8 mouse cellular contexts compared by ENCODE assay signal in genomic region chr12:108793453-108793941, GRCm38 (mm10). TPM values are rescaled to one million over a fixed set of nuclear protein-coding genes. Genes with fewer than 3 reads are reported as not detected.
DNase-seq lines count a peak whose midpoint lies in the region; ATAC-seq and TF ChIP-seq lines count a peak whose summit lies in the region.

No protein-coding gene starts in this region.

- TF ChIP-seq EP300 in lung, postnatal 0 days (IDR thresholded peaks at IDR 0.05): no peak

- no peak for TF ChIP-seq CTCF in layer of hippocampus, adult 2 months (conservative IDR thresholded peaks at IDR 0.05)
- TF ChIP-seq CTCF in lung, postnatal 0 days (IDR thresholded peaks at IDR 0.05): no peak

- under 1% methylated on average over 51 of the region's 71 CpGs for WGBS in heart, embryonic 13.5 days
- under 1% methylated on average over 53 of the region's 71 CpGs for WGBS in lung, postnatal 0 days

- peak overlapping the region; percentile 95 for H3K9ac ChIP-seq in heart, embryonic 13.5 days
- H3K9ac ChIP-seq in lung, postnatal 0 days (replicated peaks; ENCODE audit: low read depth): peak overlapping the region; percentile 91

- H3K4me3 ChIP-seq in heart, embryonic 13.5 days: peak overlapping the region; percentile 96
- peak overlapping the region; percentile 60 for H3K4me3 ChIP-seq in layer of hippocampus, adult 2 months
- H3K4me3 ChIP-seq in lung, postnatal 0 days (ENCODE audit: low read depth, low read length): peak overlapping the region; percentile 100

- no peaks in the 10 kb centered on the region for H3K27me3 ChIP-seq in heart, embryonic 13.5 days (replicated peaks)
- no peaks in the 10 kb centered on the region for H3K27me3 ChIP-seq in lung, postnatal 0 days (replicated peaks; ENCODE audit: insufficient read depth, low read length)

- 0 out of 2 replicates have a peak, but pooled peaks cover 7% of the 10 kb centered on the region for H3K36me3 ChIP-seq in heart, embryonic 13.5 days
- H3K36me3 ChIP-seq in lung, postnatal 0 days (ENCODE audit: insufficient read depth, low read length): no peaks in the 10 kb centered on the region

- peak overlapping the region; percentile 99 for H3K27ac ChIP-seq in heart, embryonic 13.5 days (replicated peaks)
- H3K27ac ChIP-seq in layer of hippocampus, adult 2 months: peak overlapping the region; percentile 97
- H3K27ac ChIP-seq in lung, postnatal 0 days (ENCODE audit: low read length): peak overlapping the region; percentile 99

- peaks cover 36% of the 10 kb centered on the region for H3K4me1 ChIP-seq in heart, embryonic 13.5 days
- no peaks in the 10 kb centered on the region; the same call in 1 of the 2 replicates for H3K4me1 ChIP-seq in lung, postnatal 0 days (ENCODE audit: insufficient read depth, low read depth, low read length)

- ATAC-seq in heart, embryonic 13.5 days (ENCODE audit: extremely low read depth, insufficient number of reproducible peaks, low FRiP score, low TSS enrichment): no peak
- ATAC-seq in lung, postnatal 0 days: no peak

- H3K4me2 ChIP-seq in heart, embryonic 13.5 days: peak overlapping the region; percentile 89
- H3K4me2 ChIP-seq in lung, postnatal 0 days (replicated peaks; ENCODE audit: low read depth, low read length): peak overlapping the region; percentile 70

- DNase-seq in left cerebral cortex, adult 18-20 months (ENCODE audit: low spot score in 2 of 2): peak; percentile 15 to 19
- no peak for DNase-seq in left cerebral cortex, adult 11 months (ENCODE audit: low spot score)
- peak; percentile 23 to 40 for DNase-seq in cerebellum, postnatal 4 days (ENCODE audit: low spot score in 2 of 2)
- peak in 1 of 2 experiments; percentile 25 for DNase-seq in layer of hippocampus, adult 2 months (ENCODE audit: low spot score in 2 of 2)
- DNase-seq in lung, postnatal 0 days (ENCODE audit: low spot score): peak; percentile 21
- peak; percentile 47 for DNase-seq in right cerebral cortex, postnatal 4 days
- peak; percentile 38 for DNase-seq in yolk sac, embryonic 10.5 days (ENCODE audit: low spot score)

- H3K9me3 ChIP-seq in heart, embryonic 13.5 days: no peaks in the 10 kb centered on the region
- no peaks in the 10 kb centered on the region for H3K9me3 ChIP-seq in lung, postnatal 0 days (ENCODE audit: low read length)

RNA-seq across cellular contexts. Expression of gene Yy1, which starts 0.7 kb away (rescaled TPM):
- 10 to 100 TPM; 47.6 to 48.6 TPM for total RNA-seq in left cerebral cortex, adult 18-20 months (2021)
- 9.8 and 11.7 TPM in 2 replicates for polyA plus RNA-seq in heart, embryonic 13.5 days (2015; fragmentation: Nextera tagmentation; extraction: Ambion mirVana)
- total RNA-seq in layer of hippocampus, adult 2 months (2021): 10 to 100 TPM; 45.0 to 53.7 TPM
- 13.7 and 16.2 TPM in 2 replicates for polyA plus RNA-seq in lung, postnatal 0 days (2015; fragmentation: Nextera tagmentation; extraction: Ambion mirVana)

RNA-seq across cellular contexts. Expression of gene Slc25a29, which starts 42.2 kb away (rescaled TPM):
- total RNA-seq in left cerebral cortex, adult 18-20 months (2021): 10 to 100 TPM; 14.3 to 15.3 TPM
- polyA plus RNA-seq in heart, embryonic 13.5 days (2015; fragmentation: Nextera tagmentation; extraction: Ambion mirVana): 3.3 and 3.4 TPM in 2 replicates
- total RNA-seq in layer of hippocampus, adult 2 months (2021): 10 to 100 TPM; 21.7 to 23.3 TPM
- polyA plus RNA-seq in lung, postnatal 0 days (2015; fragmentation: Nextera tagmentation; extraction: Ambion mirVana): 14.9 and 19.7 TPM in 2 replicates

RNA-seq across cellular contexts. Expression of gene Slc25a47, which starts 42.3 kb away (rescaled TPM):
- total RNA-seq in left cerebral cortex, adult 18-20 months (2021): 1 to 10 TPM; 8.6 to 9.1 TPM
- 5.8 and 5.9 TPM in 2 replicates for polyA plus RNA-seq in heart, embryonic 13.5 days (2015; fragmentation: Nextera tagmentation; extraction: Ambion mirVana)
- 1 to 10 TPM; 9.2 to 9.6 TPM for total RNA-seq in layer of hippocampus, adult 2 months (2021)
- 8.5 TPM in 2 replicates for polyA plus RNA-seq in lung, postnatal 0 days (2015; fragmentation: Nextera tagmentation; extraction: Ambion mirVana)
